Comparison of ENCODE assay signal across 20 mouse cellular contexts in genomic region chr15:87671929-87672328, GRCm38 (mm10).
A peak's percentile ranks its signal among the peaks of the same experiment; 100 is the strongest.
DNase-seq lines count a peak whose midpoint lies in the region; ATAC-seq and TF ChIP-seq lines count a peak whose summit lies in the region.
"Had no signal": no experiment of that assay in that cellular context is flagged by ENCODE, and none has a peak within 500 bp of the region (broad histone marks: within the 10 kb centered on the region; RNA-seq: fewer than 3 reads in every experiment).

No protein-coding gene starts in this region.

- H3K4me2 ChIP-seq in forebrain, embryonic 16.5 days (ENCODE audit: low read length), result no peak overlapping the region
- H3K4me2 ChIP-seq in midbrain, postnatal 0 days (ENCODE audit: low read depth, low read length, poor library complexity, severe bottlenecking), result no peak overlapping the region
- no peak overlapping the region for H3K4me2 ChIP-seq in hindbrain, embryonic 14.5 days (replicated peaks)
- H3K4me2 ChIP-seq: forebrain, embryonic 13.5 days; heart, embryonic 11.5 days; liver, embryonic 13.5 days had no signal

- peaks cover 23% of the 10 kb centered on the region for H3K4me1 ChIP-seq in forebrain, embryonic 16.5 days (replicated peaks; ENCODE audit: control insufficient read depth, insufficient read depth, low read length)
- peaks cover 27% of the 10 kb centered on the region for H3K4me1 ChIP-seq in forebrain, embryonic 10.5 days
- H3K4me1 ChIP-seq in midbrain, postnatal 0 days (ENCODE audit: insufficient read depth, low read length), result 0 out of 2 replicates have a peak, but pooled peaks cover 2% of the 10 kb centered on the region
- H3K4me1 ChIP-seq in midbrain, embryonic 10.5 days, result peaks cover 37% of the 10 kb centered on the region
- peaks cover 21% of the 10 kb centered on the region; the same call in 1 of the 2 replicates for H3K4me1 ChIP-seq in hindbrain, embryonic 14.5 days (replicated peaks; ENCODE audit: control insufficient read depth, insufficient read depth, low read length)
- H3K4me1 ChIP-seq: liver, embryonic 13.5 days had no signal

- TF ChIP-seq CTCF in midbrain, postnatal 0 days (IDR thresholded peaks at IDR 0.05), result no peak

- no peaks in the 10 kb centered on the region for H3K27me3 ChIP-seq in forebrain, embryonic 16.5 days (replicated peaks; ENCODE audit: control insufficient read depth, insufficient read depth, low read length)
- no peaks in the 10 kb centered on the region for H3K27me3 ChIP-seq in forebrain, embryonic 10.5 days (ENCODE audit: poor library complexity, severe bottlenecking)
- no peaks in the 10 kb centered on the region for H3K27me3 ChIP-seq in midbrain, postnatal 0 days (ENCODE audit: insufficient read depth, low read length)
- H3K27me3 ChIP-seq in midbrain, embryonic 10.5 days (ENCODE audit: low read depth, poor library complexity, severe bottlenecking), result no peaks in the 10 kb centered on the region
- no peaks in the 10 kb centered on the region for H3K27me3 ChIP-seq in hindbrain, embryonic 14.5 days (ENCODE audit: control insufficient read depth, insufficient read depth, low read length)
- H3K27me3 ChIP-seq: forebrain, embryonic 13.5 days; liver, embryonic 13.5 days had no signal

- no peak overlapping the region for H3K9ac ChIP-seq in forebrain, embryonic 16.5 days (replicated peaks; ENCODE audit: low read depth, low read length)
- H3K9ac ChIP-seq in midbrain, postnatal 0 days (replicated peaks; ENCODE audit: low read length, poor library complexity, severe bottlenecking), result no peak overlapping the region
- no peak overlapping the region for H3K9ac ChIP-seq in hindbrain, embryonic 14.5 days
- H3K9ac ChIP-seq: forebrain, embryonic 13.5 days; liver, embryonic 13.5 days had no signal

- no peak overlapping the region for H3K4me3 ChIP-seq in forebrain, embryonic 16.5 days (replicated peaks; ENCODE audit: low read length)
- no peak overlapping the region for H3K4me3 ChIP-seq in forebrain, embryonic 10.5 days
- H3K4me3 ChIP-seq in midbrain, postnatal 0 days (ENCODE audit: low read depth, low read length), result no peak overlapping the region
- no peak overlapping the region for H3K4me3 ChIP-seq in midbrain, embryonic 10.5 days
- H3K4me3 ChIP-seq in hindbrain, embryonic 14.5 days (replicated peaks; ENCODE audit: low read length), result no peak overlapping the region
- H3K4me3 ChIP-seq: forebrain, embryonic 13.5 days; layer of hippocampus, adult 2 months; liver, embryonic 13.5 days had no signal

- 32% methylated on average over 9 of the region's 9 CpGs for WGBS in forebrain, embryonic 16.5 days
- WGBS in forebrain, embryonic 10.5 days, result 82% methylated on average over 9 of the region's 9 CpGs
- WGBS in midbrain, postnatal 0 days, result 47% methylated on average over 9 of the region's 9 CpGs
- 83% methylated on average over 9 of the region's 9 CpGs for WGBS in midbrain, embryonic 10.5 days
- WGBS in hindbrain, embryonic 14.5 days, result 35% methylated on average over 9 of the region's 9 CpGs

- no peak for DNase-seq in forebrain, embryonic 10.5 days (ENCODE audit: extremely low spot score, low spot score)
- DNase-seq in midbrain, postnatal 0 days (ENCODE audit: low spot score), result peak; percentile 59
- no peak for DNase-seq in midbrain, embryonic 10.5 days (ENCODE audit: low spot score)
- peak; percentile 56 for DNase-seq in hindbrain, embryonic 14.5 days (ENCODE audit: low spot score)
- DNase-seq in retina, postnatal 1 day, result peak; percentile 56
- DNase-seq in layer of hippocampus, adult 8-10 months (ENCODE audit: low spot score in 2 of 2), result no peak
- DNase-seq: adrenal gland, postnatal 25 days; cerebellum, adult 9-11 months; gastrocnemius, postnatal 14 days; heart, adult 11 months; heart, postnatal 10 days; kidney, postnatal 25 days; liver, embryonic 13.5 days; lung, adult 2 months; right cerebral cortex, postnatal 25 days had no signal

- no peaks in the 10 kb centered on the region for H3K9me3 ChIP-seq in forebrain, embryonic 16.5 days (ENCODE audit: control insufficient read depth, low read length)
- no peaks in the 10 kb centered on the region for H3K9me3 ChIP-seq in forebrain, embryonic 10.5 days
- no peaks in the 10 kb centered on the region for H3K9me3 ChIP-seq in midbrain, postnatal 0 days (ENCODE audit: low read length)
- no peaks in the 10 kb centered on the region for H3K9me3 ChIP-seq in midbrain, embryonic 10.5 days (replicated peaks)
- H3K9me3 ChIP-seq in hindbrain, embryonic 14.5 days (ENCODE audit: control insufficient read depth, low read length), result no peaks in the 10 kb centered on the region
- H3K9me3 ChIP-seq: forebrain, embryonic 13.5 days; liver, embryonic 13.5 days had no signal

- H3K27ac ChIP-seq in forebrain, embryonic 16.5 days (ENCODE audit: low read length), result no peak overlapping the region
- no peak overlapping the region for H3K27ac ChIP-seq in forebrain, embryonic 10.5 days
- H3K27ac ChIP-seq in midbrain, postnatal 0 days (ENCODE audit: low read depth, low read length), result no peak overlapping the region
- no peak overlapping the region for H3K27ac ChIP-seq in midbrain, embryonic 10.5 days (replicated peaks)
- no peak overlapping the region for H3K27ac ChIP-seq in hindbrain, embryonic 14.5 days
- H3K27ac ChIP-seq: forebrain, embryonic 13.5 days; layer of hippocampus, adult 2 months; liver, embryonic 13.5 days had no signal

- H3K36me3 ChIP-seq in forebrain, embryonic 16.5 days (ENCODE audit: control insufficient read depth, insufficient read depth), result no peaks in the 10 kb centered on the region
- 0 out of 2 replicates have a peak, but pooled peaks cover 5% of the 10 kb centered on the region for H3K36me3 ChIP-seq in forebrain, embryonic 10.5 days (replicated peaks)
- H3K36me3 ChIP-seq in midbrain, postnatal 0 days (ENCODE audit: insufficient read depth, low read length), result no peaks in the 10 kb centered on the region; the same call in 1 of the 2 replicates
- no peaks in the 10 kb centered on the region for H3K36me3 ChIP-seq in midbrain, embryonic 10.5 days
- H3K36me3 ChIP-seq in hindbrain, embryonic 14.5 days (replicated peaks; ENCODE audit: control insufficient read depth, insufficient read depth), result no peaks in the 10 kb centered on the region
- H3K36me3 ChIP-seq: liver, embryonic 13.5 days had no signal

- 0 out of 2 replicates have a peak, but pooled peaks have one; percentile 65 for ATAC-seq in forebrain, embryonic 16.5 days
- no peak for ATAC-seq in midbrain, postnatal 0 days (ENCODE audit: low FRiP score)
- peak; percentile 21; the same call in 1 of the 2 replicates for ATAC-seq in hindbrain, embryonic 14.5 days (ENCODE audit: low FRiP score)
- ATAC-seq: forebrain, embryonic 13.5 days; intestine, postnatal 0 days had no signal

Comparison
In these comparisons a context has a peak if more than half of its experiments do, and no peak if none do; other contexts are left out.
1. DNase-seq: peak in midbrain, postnatal 0 days (single experiment), hindbrain, embryonic 14.5 days (single experiment) and retina, postnatal 1 day (single experiment); none in forebrain, embryonic 10.5 days (single experiment), midbrain, embryonic 10.5 days (single experiment) and layer of hippocampus, adult 8-10 months (0 of 2).